Mouse (Mus musculus) C2C12 (cell line): Measurements from ENCODE around the gene Pcdh9.
"Not testable (repeated sequence)": the region's sequence is repeated elsewhere in the genome, so short reads cannot be mapped to it uniquely, and the experiment has no call there.

Source experiments
- CTCF ChIP-seq: IDR thresholded peaks from one replicate; pipeline ENCODE4 v1.5.1; 2011; ENCODE audit not compliant: control insufficient read depth, insufficient read depth, insufficient read length
- MAX ChIP-seq: IDR thresholded peaks from one replicate; pipeline ENCODE4 v1.6.1; 2011; ENCODE audit warnings: mild to moderate bottlenecking, control low read depth
- MYOG ChIP-seq: IDR thresholded peaks from one replicate; pipeline ENCODE4 v1.6.1; 2011; ENCODE audit not compliant: control insufficient read depth, insufficient read length; ENCODE audit errors: extremely low read depth

- TF ChIP-seq CTCF, MAX, MYOG: not testable (repeated sequence)
Observed at GRCm38 (mm10) chr14:93214846-93215245, 675.6 kb downstream of the Pcdh9 start.
